Mouse (Mus musculus) cerebellum, postnatal 36 days (tissue): ENCODE results near the gene Pgap3.

ENCODE experiments used
- DNase-seq, 2 experiments: peaks; one replicate each; pipeline ENCODE4 v3.0.0; 2021 to 2022; ENCODE audit warnings: mixed read lengths in 2 of 2

The Pgap3 gene

DNA sequence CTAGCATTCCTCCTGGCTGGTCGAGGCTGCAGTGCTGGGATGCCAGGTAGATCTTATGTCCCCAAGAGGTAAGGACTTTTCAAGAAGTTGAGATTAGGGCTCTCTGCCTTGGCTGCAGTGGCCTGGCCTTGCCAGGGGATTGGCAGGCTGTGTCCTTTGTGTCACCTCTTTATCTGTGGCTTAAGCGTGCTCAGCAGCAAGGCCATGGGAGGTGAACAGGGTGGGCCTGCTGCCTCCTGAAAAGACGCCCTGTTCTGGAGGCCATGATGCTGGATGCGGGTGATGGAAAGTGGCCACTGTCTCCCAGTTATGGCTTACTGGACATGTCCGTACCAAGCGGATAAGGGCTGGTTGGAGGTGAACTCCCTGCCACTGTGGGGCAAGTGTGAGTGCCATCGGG is 20.9 kb downstream of the Pgap3 start:
- DNase-seq: no peak

DNA sequence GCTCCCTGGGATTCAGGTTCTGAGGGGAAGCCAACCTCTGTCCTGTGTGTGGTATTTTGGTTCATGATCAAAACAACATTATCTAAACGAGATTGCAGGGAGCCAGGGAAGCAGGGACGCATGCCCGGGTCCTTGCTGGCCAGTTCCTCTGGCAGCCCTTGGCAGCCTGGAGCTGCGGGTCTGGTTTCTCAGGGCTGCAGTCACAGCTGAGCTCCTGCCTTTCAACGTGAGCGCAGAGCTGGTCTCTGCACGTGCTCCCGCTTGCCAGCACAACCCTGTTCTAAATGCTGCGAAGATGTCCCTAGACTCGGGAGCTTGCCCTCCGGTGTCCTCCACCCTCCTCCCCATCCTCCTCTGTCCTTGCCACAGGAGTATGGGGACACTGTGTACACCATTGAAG is 22.5 kb downstream of the Pgap3 start:
- no peak for DNase-seq

DNA sequence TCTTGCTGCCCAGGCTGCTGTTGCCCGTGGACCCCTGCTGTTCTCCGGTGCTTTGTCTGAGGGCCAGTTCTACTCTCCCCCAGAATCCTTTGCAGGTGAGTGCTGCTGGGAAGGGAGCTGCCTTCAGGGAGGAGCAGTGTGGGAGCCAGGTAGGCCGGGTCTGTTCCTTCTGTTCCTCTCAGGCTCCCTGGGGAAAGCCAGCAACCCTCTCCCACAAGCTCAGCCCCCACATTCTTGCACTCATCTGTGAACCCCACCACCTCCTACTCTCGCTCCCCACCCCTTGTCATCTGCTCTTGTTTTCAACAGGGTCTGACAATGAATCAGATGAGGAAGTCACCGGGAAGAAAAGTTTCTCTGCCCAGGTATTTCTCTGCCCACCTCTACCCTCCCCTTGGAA is 23.5 kb downstream of the Pgap3 start:
- DNase-seq: no peak

DNA sequence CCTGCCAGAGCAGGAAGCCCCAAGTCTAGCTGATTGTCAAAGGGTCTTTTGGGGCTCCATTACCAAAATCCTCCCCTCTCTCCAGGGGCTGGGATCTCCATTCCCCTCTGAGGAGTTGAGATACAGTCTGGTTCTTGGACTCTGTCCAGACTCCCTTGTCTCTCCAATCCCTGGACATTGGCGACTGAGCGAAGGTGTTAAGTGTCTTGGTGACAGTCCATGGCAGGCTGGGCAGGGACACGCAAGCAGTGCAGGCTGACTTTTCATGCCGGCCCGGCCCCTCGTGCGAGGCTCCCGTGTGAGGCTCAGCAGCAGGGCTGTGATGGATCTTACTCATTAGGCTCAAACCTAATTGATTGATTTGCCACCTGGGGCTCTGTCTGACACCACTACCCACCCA is 26.0 kb downstream of the Pgap3 start:
- DNase-seq: no peak

DNA sequence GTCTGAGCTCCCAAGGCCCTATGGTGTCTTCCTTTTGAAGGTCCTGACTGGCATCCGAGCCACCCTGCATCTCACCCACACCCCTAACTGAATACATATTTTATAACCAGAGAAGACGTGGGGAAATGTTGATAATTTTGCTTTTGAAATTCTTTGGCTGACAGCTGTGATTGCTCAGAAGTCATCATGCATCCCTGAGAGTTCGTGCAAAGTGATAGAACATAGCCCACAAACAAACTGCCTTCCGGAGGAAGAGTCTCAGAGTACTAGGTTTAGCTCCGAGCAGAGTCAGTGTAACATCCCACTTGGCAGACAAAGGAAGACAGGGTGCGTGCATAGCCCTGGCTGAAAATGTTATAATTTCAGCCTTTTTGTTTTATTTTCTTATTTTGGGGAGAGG is 27.0 kb downstream of the Pgap3 start:
- no peak for DNase-seq

DNA sequence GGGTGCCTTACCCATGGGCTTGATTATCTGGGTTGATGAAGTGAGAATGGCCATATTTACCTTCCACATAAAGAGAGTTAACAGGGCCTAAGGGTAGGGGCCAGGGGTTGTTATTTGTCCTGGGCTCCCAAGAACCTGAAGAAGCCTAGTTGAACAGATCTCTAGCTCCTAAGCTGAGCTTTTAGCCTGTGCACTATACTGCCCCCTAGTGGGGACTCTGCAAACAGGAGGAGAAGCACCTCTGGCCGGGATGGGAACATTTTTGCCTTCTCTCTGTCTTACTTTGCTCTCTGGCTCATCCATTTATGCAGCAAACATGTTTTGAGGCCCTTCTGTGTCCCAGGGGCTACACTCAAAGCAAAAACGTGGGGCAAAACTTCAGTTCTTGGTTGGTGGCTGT is 27.9 kb downstream of the Pgap3 start:
- DNase-seq: peak; percentile 70 to 71

DNA sequence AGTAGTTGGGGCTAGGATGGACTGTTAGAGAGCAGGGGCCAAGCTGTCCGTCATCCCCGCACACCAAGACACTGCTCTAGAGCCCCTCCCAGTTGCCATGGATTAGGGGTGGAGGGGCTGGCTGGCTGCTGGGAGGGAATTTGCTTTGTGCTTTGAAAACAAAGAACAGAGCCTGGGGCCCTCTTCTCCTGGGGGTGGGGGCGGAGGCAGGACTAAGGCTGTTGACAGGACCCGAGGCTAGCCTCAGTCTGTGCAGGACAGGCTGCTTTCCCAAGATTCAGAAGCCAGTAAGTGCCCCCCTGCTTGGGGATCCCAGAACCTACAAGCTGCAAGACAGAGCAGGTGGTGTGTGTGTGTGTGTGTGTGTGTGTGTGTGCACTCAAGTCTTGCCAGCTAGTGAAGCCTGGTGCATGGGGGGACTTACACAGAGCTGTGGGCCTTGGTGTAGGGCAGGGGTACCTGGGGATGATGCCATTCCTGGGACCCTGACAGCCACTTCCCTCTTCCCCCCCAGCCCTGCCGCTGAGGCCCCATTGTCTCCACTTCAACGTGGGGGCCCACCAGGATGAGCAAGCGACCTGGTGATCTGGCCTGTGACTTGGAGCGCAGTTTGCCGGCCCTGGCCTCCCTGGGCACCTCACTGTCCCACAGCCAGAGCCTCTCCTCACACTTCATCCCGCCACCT is 28.6 kb downstream of the Pgap3 start:
- DNase-seq: no peak

DNA sequence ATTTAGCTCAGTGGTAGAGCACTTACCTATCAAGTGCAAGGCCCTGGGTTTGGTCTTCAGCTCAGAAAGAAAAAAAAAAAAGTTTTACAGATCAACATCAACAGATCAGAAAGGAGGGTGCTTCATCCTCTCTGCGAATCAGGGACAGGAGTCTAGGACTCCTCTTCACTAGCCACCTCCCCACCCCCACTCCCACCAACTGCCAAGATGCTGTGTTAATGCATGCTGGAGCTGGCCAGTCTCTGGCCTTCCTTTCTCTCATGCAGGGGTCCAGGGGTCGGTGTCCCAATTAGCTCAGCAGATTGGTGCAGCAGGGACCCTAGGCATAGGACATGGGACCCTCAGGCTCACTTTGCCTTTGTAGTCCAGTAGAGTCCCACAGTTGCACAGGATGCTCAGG is 29.7 kb downstream of the Pgap3 start:
- DNase-seq: no peak

DNA sequence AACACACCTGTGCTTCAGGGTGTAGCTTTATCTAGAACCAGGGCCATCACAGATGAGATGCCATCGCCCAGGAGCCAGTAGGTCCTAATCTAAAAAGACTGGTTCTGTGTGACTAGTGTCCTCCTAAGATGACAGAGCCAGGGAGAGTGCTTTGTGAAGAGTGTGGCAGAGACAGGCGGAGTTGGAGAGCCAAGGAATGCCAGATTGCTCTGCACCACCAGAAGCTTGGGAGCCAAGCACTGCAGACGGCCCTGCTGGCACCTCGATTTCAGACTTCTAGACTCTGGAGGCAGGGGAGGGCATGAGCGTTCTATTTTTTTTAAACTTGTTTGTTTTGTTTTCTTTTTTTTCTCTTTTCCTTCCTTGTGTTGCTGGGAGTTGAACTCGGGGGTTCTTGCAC is 31.0 kb downstream of the Pgap3 start:
- DNase-seq: peak; percentile 58 to 66

DNA sequence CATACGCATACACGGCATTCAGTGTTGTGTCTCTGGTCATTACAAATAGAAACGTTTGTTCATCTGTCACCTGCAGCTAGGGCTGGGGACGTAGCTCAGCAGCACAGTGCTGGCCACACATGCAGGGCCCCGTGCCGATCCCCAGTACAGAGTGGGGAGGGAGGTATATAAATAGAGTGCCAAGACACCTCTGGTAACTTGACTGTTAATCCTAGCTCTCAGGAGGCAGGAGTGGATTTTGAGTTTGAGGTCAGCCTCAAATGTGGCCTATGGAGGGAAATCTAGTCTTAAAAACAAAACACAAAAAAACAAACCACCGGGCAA is 32.5 kb downstream of the Pgap3 start:
- no peak for DNase-seq

DNA sequence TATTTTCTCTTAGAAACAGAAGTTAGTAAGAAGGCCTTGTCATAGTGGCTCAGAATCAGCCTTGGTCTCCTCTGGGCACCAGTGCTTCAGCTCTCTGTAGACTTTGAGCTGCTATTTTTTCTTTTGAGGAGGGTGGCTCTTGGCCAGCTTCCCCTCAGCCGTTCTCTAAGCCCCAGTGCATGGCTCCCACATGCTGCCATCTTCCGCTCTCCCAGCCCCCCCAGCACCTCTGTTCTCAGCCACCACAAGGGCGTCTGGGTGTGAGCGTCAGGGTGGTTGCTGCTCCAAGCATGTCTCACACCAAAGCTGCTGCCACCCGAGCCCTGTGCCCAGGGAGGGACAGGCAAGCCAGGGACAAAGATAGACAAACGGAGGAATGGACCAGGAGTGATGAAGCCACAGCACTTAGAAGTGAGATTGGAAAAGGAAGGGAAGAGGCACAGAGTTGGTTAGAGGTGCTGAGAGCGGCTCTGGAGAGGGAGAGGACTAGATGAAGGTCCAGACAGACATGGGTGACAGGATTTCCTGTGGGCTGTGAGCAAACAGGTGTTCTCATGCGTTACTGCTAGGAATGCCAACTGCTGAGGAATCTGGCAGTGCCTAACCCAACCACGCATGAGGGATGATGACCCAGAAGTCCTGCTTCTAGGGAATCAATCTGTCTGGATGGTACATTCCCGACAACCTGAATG is 33.0 kb downstream of the Pgap3 start:
- DNase-seq: no peak

DNA sequence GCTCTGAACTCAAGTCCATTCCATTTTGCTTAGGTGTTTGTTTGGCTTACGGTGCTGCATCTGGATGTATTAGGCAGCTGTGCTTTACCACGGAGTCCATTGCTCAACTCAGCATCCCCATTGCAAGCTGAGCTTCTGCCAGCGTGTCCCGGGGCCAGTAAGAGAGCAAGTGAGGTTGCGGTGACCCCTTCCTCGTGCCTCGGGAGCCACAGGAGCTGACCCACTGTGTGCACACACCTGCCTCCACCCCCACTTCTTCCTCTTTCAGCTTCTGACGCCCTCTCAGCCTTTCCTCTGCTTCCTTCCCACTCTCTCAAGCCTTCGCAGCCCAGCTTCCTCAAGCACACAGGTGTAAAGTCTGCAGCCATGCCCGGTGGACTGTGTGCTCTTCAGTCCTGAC is 34.0 kb downstream of the Pgap3 start:
- no peak for DNase-seq

DNA sequence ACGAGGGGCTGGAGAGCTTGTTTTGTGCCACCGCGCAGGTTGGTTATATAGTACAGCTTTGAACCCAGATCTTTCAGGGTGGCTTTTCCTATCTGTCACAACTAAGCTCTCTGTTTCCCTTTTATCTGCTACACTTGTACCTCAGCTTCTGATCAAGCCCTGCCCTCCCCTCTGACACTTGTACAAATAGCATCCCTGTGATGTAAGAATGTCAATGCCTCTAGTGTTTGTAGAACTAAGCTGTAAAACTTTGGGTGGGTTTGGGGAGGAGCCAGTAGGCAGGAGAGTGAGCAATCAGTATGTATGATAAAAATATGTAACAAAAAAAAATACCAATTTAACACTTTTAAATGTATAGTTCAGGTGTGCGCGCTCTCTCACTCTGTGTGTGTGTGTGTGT is 35.9 kb downstream of the Pgap3 start:
- no peak for DNase-seq

DNA sequence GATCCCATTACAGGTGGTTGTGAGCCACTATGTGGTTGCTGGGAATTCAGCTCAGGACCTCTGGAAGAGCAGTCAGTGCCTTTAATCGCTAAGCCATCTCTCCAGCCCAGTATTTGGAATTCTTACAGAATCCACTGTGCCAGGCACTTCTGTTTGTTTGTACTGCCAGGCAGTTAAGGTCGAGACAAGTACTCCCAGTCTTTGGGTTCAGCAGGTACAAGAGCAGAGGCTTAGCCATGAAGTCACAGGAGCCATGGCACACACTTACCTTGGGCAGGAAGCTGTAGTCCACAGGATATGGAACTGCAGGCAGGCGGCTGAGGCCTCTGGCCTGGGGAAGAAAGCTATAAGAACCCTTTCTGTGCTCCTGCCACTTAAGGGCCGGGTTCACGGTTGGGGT is 36.5 kb downstream of the Pgap3 start:
- DNase-seq: no peak

DNA sequence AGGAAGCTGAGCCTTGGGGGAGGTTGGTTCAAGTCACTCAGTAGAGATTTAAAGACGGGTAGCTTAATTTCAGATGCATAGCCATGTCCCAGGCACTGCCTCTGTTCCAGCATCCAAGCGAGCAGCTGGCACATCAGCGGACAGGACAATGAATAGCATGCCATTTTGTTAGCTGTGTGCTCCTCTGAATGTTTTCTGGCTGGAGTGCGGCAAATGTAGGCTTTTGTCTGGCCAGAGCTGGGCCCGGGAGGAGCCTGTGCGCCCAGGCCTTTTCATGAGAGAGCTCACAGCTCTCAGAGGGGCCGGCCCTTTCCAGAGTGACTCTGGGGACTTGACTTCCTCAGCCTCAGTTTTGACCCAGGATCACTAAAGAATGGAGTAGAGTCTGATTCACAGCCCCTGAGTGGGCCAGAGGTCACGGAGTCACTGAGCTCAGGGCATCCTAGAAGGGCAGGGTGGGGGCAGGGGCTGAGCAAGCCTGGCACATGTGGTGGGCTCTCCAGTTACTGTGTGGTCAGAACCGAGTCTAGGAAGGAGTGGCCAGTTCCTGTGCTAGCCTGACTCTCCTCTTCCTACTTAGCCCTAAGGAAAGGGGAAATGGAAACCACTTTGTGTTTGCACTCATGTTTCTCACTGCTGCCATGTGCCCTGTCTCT is 39.3 kb downstream of the Pgap3 start:
- DNase-seq: no peak

DNA sequence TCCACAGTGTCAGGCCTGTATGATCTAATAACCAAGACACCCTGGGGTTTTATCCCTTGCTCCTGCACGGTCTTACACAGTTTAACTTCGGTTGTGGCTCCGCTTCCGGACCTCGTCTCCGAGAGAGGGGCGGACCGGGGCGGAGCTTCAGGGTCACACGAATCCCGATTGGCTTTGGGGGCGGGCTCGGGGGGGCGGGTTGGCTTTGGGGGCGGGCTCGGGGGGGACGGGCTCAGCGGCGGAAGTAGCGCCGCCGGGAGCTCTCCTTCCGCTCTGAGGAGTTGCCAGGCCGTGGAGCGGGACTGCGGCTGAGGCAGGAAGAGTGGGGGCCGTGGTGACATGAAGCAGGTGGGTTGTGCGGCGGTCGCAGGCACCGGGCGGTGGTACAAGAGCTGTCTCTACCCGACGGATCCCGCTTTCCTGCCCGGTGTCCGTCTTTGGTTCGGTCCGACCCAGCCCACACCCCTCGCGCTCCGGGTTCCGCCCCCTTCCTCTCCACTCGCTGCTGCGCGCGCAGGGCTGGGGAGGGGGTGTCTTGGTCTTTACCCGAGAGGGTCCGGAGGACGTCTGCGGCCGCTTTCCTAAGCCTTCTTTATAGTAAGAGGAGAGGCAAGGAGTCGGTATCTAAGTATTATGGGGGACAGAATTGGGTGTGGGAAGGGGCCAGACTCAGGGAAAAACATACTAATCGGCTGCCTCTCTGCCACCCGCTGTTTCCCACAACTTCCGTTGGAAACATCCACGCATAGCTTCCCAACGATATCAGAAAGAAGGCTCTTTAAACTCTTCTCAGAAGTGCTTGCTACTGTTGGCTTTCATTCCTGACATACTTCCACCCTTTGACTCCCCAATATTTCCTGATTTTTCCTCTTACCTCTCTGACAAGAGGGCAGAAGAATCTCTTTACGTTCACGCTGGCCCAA is 41.9 kb downstream of the Pgap3 start, which contains the start of gene Stard3:
Gene Stard3, plus strand, starts transcription at position 208 of the 923 bp plus-strand sequence.
- DNase-seq: peak; percentile 79 to 87

DNA sequence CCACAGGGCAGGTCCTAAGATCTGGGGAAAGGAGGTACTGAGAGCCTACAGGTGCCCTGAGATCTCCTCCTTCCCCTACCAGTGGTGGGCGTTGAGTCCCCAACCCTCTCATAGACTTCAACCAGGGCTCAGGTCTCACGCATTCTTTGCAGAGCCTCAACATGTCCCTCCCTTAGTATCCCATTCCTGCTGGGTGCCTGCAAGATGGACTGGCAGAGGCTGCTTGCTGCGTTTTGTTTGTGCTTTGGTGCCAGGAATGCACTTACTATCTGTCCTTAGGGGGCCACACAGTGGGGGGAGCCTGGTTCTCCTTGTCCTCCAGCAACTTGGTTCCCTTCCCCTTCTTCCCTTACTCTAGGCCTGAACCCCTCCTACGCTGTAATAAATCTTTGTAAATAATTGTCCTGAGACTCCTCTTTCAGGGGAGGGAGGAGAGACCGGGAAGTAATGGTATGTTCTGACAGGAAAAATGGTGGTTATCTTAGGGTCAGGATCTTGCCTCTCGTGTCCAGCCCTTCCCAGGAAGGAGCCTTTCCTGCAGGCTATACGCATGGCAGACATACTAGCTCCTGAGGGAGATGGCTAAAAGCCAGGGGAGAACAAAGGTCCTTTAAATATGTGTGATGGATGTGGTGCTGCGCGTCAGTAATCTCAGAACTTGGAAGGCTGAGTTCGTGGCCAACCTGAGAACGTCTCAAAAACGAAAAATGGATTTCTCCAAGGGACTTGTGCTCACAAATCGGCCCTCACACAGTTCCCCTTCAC is 42.7 kb downstream of the Pgap3 start:
- DNase-seq: no peak

DNA sequence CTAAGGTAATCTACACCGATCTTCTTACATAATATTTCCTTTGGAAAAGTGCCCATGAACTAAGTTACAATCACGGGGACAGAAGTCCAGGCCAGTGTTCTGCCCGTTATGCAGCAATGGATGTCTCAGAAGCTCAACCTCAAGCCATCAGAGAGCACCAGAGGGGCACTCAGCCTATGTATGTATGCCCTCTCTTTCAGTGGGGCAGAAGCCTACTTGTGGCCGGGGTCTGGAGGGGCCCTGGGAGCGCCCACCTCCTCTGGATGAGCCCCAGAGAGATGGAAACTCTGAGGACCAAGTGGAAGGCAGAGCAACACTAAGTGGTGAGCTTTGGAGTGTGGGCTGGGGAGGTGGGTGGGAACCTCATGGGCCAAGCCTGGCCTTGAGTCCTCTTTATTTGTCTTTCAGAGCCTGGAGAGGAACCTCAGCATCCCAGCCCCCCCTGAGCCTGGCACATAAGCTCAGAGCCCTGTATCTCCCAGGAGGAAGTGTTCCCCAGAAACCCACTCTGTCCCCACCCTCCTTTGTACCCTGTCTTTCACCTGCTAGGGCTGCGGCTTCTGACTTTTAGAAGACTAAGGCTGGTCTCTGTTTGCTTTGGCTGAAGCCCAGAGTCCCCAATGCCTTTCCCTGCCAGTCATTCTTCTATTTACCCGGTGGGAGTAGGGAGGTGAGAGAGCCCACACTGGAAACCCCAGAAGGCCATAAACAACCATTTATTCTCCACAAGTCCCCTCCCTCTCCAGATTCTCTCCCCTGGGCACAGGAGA is 43.5 kb downstream of the Pgap3 start:
- no peak for DNase-seq

DNA sequence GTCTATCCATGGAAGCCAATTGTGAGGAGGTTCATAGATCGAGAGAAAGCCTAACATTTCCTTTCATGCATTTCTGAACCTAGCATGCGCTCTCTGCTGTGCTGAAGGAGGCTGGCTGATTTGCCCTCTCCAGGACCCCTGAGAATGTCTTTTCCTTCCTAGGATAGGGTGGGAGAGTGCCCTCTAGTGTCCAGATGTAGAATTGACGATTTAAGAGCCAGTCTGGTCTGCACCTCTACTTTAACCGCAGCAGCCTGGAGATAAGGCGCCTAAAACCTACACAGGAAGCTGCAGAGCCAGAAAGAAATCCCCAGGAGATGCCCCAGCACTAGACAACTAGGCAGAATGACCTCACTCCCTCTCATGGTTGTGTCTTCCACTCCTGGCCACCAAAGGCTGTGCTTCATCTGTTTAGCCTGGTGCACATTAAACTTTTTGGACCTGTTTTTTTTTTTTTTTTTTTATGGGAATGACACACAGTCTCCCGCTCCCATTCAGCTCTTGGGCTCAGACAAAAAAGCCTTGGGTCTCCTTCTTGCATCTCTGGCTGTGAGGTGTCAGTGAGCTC is 44.5 kb downstream of the Pgap3 start:
- peak in 1 of 2 experiments; percentile 62 for DNase-seq

DNA sequence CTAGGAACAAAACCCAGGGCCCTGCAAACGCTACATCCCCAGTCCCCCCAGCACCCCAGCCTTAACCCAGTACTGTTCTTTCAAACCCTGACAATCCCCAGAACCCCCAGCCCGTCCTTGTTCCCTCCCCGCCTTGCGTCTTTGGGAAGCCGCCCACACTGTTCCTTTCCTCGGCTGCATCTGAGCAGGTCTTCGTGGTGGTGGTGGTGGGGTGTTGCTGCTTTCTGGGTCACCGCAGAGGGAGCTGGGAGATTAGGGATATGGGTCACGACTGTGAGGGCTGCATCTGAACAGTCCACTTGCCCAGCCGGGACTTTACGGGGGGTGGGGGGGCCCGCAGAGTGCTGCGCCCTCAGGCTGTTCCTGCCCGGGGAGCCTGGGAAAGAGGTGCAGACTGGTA is 45.8 kb downstream of the Pgap3 start:
- no peak for DNase-seq

DNA sequence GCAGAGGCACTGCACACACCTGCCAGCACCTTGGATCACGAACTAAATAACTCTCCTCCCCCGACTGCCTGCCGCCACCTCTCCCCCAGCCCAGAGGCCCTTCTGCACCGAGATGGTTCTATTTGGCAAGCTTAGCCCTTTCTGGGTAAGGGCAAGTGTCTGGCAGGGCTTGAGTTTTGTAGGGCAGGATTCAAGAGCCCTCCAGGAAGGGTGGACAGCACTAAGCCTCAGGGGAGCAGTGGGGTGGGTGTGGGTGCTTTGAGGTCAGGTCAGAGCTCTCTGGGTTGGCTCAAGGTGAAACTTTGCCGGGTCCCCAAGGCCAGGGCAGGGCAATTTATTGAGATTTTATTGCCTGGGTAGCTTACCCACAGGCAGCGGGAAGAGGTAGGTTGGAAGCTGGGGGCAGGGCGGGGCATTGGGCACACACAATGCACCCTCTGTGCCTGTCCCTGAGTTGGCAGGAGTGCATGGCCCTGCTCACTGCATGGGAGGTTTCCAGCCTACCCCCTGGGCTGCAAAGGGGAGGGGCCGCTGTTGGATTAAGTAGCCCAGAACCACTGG is 46.6 kb downstream of the Pgap3 start:
- no peak for DNase-seq
